Mouse (Mus musculus): ENCODE measurements around the gene Actr6. TPM values are rescaled to one million over a fixed set of nuclear protein-coding genes. Genes with fewer than 3 reads are reported as not detected.

Actr6 gene
- total RNA-seq (2021): 1 to 10 TPM; 4.6 to 8.2 TPM
- long read RNA-seq, experiment 1, partial matches to known transcripts: 0 of 9 reads
- long read RNA-seq, experiment 1, other reads (novel, unspliced or antisense): 5 of 9 reads
- long read RNA-seq, experiment 2, transcript Actr6-201 (11 exons, 1,705 nt): major isoform, 5 of 8 reads
- long read RNA-seq, experiment 2, partial matches to known transcripts: 1 of 8 reads
- long read RNA-seq, experiment 2, other reads (novel, unspliced or antisense): 2 of 8 reads

- intact Hi-C loops (cut with DNase I; ENCODE audit: low total_unique reads): no loop called here
- peak; percentile 91 for DNase-seq
These were observed at the start of gene Actr6 for GRCm38 (mm10) chr10:89732001-89732794. Actr6 (minus strand) TSS chr10:89732295.

DNA sequence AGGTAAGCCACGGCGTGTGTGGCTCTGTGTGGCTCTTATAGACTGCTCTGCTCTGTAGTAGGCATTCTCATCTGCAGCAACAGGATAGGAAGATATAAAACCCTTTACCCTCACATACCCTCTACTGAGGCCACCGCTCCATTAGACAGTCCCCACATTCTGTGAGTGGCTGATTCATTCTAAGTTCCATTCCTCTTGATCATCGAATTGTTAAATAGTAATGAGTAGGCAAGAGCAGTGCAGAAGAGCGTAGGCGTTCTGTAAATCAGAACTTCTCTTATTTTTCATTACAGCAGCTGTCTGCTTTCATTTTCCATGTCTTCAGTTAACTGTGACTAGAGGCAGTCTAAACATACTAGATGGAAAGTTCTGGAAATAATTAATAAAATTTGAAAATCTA lies 43.9 kb upstream of the Actr6 start:
- DNase-seq: no peak
- intact Hi-C loops (cut with DNase I; ENCODE audit: low total_unique reads): no loop called here

- intact Hi-C loops (cut with DNase I; ENCODE audit: low total_unique reads): no loop called here
- no peak for DNase-seq
These were observed 39.8 kb upstream of the Actr6 start for GRCm38 (mm10) chr10:89771894-89772293.

DNA sequence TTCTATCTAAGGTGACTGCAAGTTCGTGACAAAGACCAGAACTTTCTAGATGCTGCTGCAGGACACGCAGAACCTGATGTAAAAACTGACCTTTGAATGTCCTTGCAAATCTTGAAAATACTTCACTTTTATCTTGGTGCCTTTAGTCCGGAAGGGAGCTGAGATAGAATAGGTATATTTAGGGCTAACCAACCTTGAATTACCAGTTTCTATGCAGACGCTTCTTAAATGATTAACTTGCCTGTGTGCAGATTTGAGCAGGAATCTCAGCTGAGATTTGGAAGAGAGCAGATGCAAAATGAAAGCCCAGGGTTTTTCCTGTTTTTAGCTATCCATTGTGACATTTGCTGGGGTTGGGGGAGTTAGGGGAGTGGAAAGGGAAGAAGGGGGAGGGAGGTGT lies 37.0 kb upstream of the Actr6 start:
- no peak for DNase-seq
- intact Hi-C loops (cut with DNase I; ENCODE audit: low total_unique reads): no loop called here

GRCm38 (mm10) chr10:89768352-89769020 lies 36.4 kb upstream of the Actr6 start:
- no peak for DNase-seq
- intact Hi-C loops (cut with DNase I; ENCODE audit: low total_unique reads): no loop called here

GRCm38 (mm10) chr10:89765790-89766714 lies 34.0 kb upstream of the Actr6 start:
- intact Hi-C loops (cut with DNase I; ENCODE audit: low total_unique reads): no loop called here
- DNase-seq: no peak

GRCm38 (mm10) chr10:89764457-89765121 lies 32.5 kb upstream of the Actr6 start:
- intact Hi-C loops (cut with DNase I; ENCODE audit: low total_unique reads): no loop called here
- DNase-seq: no peak

GRCm38 (mm10) chr10:89760772-89761171 lies 28.7 kb upstream of the Actr6 start:
- no peak for DNase-seq
- intact Hi-C loops (cut with DNase I; ENCODE audit: low total_unique reads): no loop called here

DNA sequence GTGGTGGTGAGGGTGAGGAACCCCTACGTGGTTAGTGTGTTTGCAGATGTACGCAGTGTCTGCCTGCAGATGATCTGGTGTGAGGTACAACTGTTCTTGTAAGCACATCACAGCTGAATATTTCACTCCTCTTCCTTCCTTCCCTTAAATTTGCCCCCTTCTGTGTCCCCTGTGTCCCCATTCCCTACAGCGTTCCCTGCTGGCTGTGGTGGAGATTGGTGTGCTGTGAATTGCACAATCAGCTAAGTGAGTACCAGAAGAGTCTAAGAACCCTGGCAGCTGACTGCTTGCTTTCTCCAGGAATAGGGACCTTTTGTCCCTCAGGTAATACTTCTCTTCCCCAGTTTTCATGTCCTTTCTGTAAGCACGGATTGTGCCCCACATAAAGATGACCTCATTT lies 23.1 kb upstream of the Actr6 start:
- DNase-seq: no peak
- intact Hi-C loops (cut with DNase I; ENCODE audit: low total_unique reads): no loop called here

DNA sequence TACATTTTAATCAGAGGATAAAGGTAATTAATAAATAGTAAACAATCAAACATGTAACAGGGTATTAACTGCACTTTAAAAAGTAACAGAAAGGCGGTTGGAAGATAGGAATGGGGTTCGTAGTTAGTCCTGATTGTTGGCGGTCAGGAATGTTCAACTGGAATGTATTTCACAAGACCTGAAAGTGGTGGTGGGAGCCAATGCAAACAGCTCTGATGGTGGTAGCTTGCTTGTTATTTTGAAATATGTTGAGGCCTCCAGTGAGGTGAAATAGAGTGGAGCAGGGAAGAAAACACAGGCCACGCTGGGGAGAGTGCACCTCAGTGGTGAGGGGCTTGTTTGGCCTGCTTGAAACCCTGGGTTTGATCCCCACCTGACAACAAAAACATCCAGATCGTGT lies 19.0 kb upstream of the Actr6 start:
- intact Hi-C loops (cut with DNase I; ENCODE audit: low total_unique reads): no loop called here
- no peak for DNase-seq

GRCm38 (mm10) chr10:89748619-89749018 lies 16.5 kb upstream of the Actr6 start:
- no peak for DNase-seq
- intact Hi-C loops (cut with DNase I; ENCODE audit: low total_unique reads): no loop called here

DNA sequence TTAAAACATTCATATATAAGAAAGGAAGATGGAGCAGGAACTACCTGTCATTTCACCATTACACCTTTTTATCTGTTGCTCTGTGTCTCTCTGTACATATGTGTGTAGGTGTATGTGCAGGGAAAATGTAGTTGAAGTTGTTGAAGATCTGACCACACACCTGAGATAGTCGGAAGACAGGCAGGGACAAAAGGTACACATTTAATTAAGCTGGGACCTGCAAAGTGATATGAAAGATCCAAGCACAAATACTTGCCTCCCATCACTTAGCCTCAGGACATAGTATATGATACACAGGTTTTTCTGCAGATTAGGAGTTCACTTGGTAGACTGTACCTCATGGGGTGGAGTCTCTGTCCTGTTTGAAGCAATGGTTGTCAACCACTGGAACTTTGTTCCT lies 15.8 kb upstream of the Actr6 start:
- intact Hi-C loops (cut with DNase I; ENCODE audit: low total_unique reads): no loop called here
- DNase-seq: no peak

GRCm38 (mm10) chr10:89747221-89747905 lies 15.3 kb upstream of the Actr6 start:
- DNase-seq: no peak
- intact Hi-C loops (cut with DNase I; ENCODE audit: low total_unique reads): no loop called here

GRCm38 (mm10) chr10:89746581-89746980 lies 14.5 kb upstream of the Actr6 start:
- intact Hi-C loops (cut with DNase I; ENCODE audit: low total_unique reads): no loop called here
- DNase-seq: no peak

DNA sequence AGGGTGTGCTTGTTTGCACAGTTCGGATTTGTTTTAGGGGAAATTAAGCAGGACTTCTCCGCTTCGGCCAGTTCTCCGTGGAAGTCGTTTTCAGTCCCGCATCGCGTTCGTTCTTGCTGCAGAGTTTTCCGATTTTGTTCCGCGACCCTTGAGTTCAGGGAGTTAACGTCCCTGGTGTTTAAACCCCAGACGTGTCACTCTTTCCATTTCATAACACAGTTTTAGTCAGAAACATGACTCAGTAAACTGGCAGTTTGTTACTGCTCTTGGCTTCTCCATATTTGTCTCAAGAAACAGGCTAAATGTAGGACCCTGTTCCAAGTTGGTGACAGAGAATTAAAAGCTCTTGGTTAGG lies 13.5 kb upstream of the Actr6 start:
- DNase-seq: no peak
- intact Hi-C loops (cut with DNase I; ENCODE audit: low total_unique reads): no loop called here

DNA sequence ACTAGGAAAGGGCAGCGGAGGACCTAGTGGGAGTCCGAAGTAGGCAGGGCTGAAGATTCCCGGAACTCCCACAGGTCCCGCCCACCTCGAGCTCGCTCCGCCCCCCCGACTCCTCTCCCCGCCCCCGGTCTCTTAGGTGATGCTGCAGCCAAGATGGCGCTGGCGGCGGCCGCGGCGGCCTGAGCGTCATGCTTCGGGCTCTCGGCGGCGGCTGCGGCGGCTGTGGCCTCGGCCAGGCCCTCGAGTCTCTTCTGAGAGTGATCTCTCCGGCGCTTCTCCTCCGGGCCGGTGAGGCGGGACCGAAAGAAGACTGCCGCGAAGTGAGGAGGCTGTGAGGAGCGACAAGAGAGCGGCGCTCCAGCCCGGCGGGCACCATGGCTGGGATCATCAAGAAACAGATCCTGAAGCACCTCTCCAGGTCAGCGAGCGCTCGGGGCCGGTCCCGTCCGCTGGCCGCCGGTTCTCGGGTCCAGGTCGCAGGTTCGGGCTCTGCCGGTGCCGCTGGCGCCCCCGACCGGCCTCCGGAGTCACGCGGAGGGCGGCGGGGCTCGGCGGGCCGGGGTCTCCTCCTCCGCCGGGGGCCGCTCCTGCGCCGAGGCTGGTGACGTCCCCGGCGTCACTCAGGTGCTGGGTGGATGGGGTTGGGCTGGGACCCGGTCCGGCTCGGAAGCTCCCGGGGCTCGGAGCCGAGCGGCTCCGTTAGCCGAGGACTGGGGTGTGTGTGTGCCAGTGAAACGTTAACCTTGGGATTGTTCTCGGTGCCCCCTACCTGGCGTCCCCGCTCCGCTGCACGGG lies 13.0 kb upstream of the Actr6 start, which contains the start of gene Uhrf1bp1l:
Uhrf1bp1l (plus strand) TSS at position 121 of the 795 bp plus-strand sequence.
- intact Hi-C loops (cut with DNase I; ENCODE audit: low total_unique reads): no loop called here

GRCm38 (mm10) chr10:89744341-89744740 lies 12.2 kb upstream of the Actr6 start:
- DNase-seq: no peak
- intact Hi-C loops (cut with DNase I; ENCODE audit: low total_unique reads): no loop called here

More for the DNA sequence above, 13.0 kb upstream of the Actr6 start, which contains the start of gene Uhrf1bp1l:
- peak; percentile 94 for DNase-seq

DNA sequence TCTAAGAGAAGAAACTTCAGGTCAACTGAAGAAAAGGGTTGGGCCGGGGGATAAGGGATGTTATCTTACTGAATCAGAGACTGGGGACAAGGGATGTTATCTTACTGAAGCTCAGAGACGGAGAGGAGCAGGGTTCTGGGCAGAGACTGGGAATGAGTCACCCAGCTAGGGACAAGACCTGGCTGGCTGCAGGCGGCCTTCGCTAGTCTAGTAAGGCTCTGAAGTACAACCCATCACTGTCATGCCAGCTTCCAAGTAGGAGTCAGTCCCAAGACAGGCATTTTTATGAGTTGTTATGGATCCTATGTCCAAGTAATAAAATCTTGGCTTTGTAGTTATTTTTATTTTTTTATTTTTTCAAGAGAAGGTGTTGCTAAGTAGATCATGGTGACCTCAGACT lies 11.2 kb upstream of the Actr6 start:
- intact Hi-C loops (cut with DNase I; ENCODE audit: low total_unique reads): no loop called here
- no peak for DNase-seq

All from gastrocnemius, postnatal 14 days (tissue).